Mouse (Mus musculus): ENCODE data around the gene Hoxa1. TPM values are rescaled to one million over a fixed set of nuclear protein-coding genes. Genes with fewer than 3 reads are reported as not detected.

Hoxa1 gene
- total and polyA plus RNA-seq, 3 experiments, result 1.9 to 3.7 (median 3.2) TPM

GRCm38 (mm10) chr6:52106716-52107115 lies 51.4 kb downstream of the Hoxa1 start:
- Histone ChIP-seq H3K36me3 (replicated peaks in 1 of 2; ENCODE audit: control insufficient read depth in 1 of 2, insufficient read depth in 1 of 2, low read length in 1 of 2) (no peaks in the 10 kb centered on the region), H3K9me3 (replicated peaks; ENCODE audit: low read length) (peaks cover 2% of the 10 kb centered on the region), H3K27ac (ENCODE audit: insufficient read depth, low read depth) (no peak overlapping the region), H3K27me3 (replicated peaks) (no peaks in the 10 kb centered on the region), H3K9ac (ENCODE audit: insufficient read depth, low read depth) (no peak overlapping the region), H3K79me2 (replicated peaks; ENCODE audit: control insufficient read depth, extremely low read depth, insufficient read depth, poor library complexity, severe bottlenecking) (no peaks in the 10 kb centered on the region), H3K4me2 (ENCODE audit: insufficient read depth, low read depth, poor library complexity, severe bottlenecking) (no peak overlapping the region), H3K4me3 (replicated peaks in 1 of 3; ENCODE audit: low read depth in 2 of 3, low read length in 2 of 3, poor library complexity in 1 of 3) (no peak overlapping the region), H3K4me1 (ENCODE audit: control insufficient read depth in 1 of 2, insufficient read depth in 2 of 2) (no peaks in the 10 kb centered on the region)
- in situ Hi-C loops (cut with MboI; ENCODE audit: low pct_ligation_motif_present, low pct_unique_long_range_greater_than_20kb, low sequenced_read_pairs), result no loop called here
- DNase-seq (ENCODE audit: extremely low read depth), result no peak
- dilution Hi-C loops (cut with MboI; ENCODE audit: extremely low pct_ligation_motif_present, extremely low pct_unique_long_range_greater_than_20kb, low sequenced_read_pairs), result no loop called here
- TF ChIP-seq ZNF384 (IDR thresholded peaks at IDR 0.05; ENCODE audit: low read depth, low read length) (no peak), HCFC1 (IDR thresholded peaks at IDR 0.05; ENCODE audit: low read depth, low read length) (no peak), SMC3 (IDR thresholded peaks at IDR 0.05; ENCODE audit: low read depth, low read length) (no peak), TBP (conservative IDR thresholded peaks at IDR 0.05; ENCODE audit: low read depth, low read length) (no peak), MXI1 (IDR thresholded peaks at IDR 0.05; ENCODE audit: low read depth, low read length) (no peak), RAD21 (IDR thresholded peaks at IDR 0.05; ENCODE audit: low read depth, low read length) (no peak), ZKSCAN1 (IDR thresholded peaks at IDR 0.05; ENCODE audit: borderline replicate concordance, low read depth, low read length) (no peak), JUND (conservative IDR thresholded peaks at IDR 0.05; ENCODE audit: low read depth, low read length) (no peak), CTCF (conservative IDR thresholded peaks at IDR 0.05 in 1 of 2, IDR thresholded peaks at IDR 0.05 in 1 of 2; ENCODE audit: low read depth in 2 of 2, low read length in 2 of 2) (no peak), NRF1 (IDR thresholded peaks at IDR 0.05; ENCODE audit: low read depth, low read length) (no peak), CHD1 (IDR thresholded peaks at IDR 0.05; ENCODE audit: low read depth, low read length) (no peak), TCF12 (IDR thresholded peaks at IDR 0.05; ENCODE audit: low read depth, low read length) (no peak), ZMIZ1 (IDR thresholded peaks at IDR 0.05; ENCODE audit: low read depth, low read length) (no peak), ZC3H11A (IDR thresholded peaks at IDR 0.05; ENCODE audit: low read depth, low read length) (no peak), BHLHE40 (IDR thresholded peaks at IDR 0.05; ENCODE audit: low read depth, low read length) (no peak), NELFE (IDR thresholded peaks at IDR 0.05; ENCODE audit: low read depth, low read length) (no peak)

- H3K4me1 ChIP-seq (ENCODE audit: control insufficient read depth in 1 of 2, insufficient read depth in 2 of 2), result no peaks in the 10 kb centered on the region
- in situ Hi-C loops (cut with MboI; ENCODE audit: low pct_ligation_motif_present, low pct_unique_long_range_greater_than_20kb, low sequenced_read_pairs), result no loop called here
- no peak overlapping the region for H3K27ac ChIP-seq (ENCODE audit: insufficient read depth, low read depth)
- no peaks in the 10 kb centered on the region for H3K79me2 ChIP-seq (replicated peaks; ENCODE audit: control insufficient read depth, extremely low read depth, insufficient read depth, poor library complexity, severe bottlenecking)
- DNase-seq (ENCODE audit: extremely low read depth), result no peak
- no peak for TF ChIP-seq POLR2A (IDR thresholded peaks at IDR 0.05; ENCODE audit: low read depth, low read length)
- TF ChIP-seq TCF12 (IDR thresholded peaks at IDR 0.05; ENCODE audit: low read depth, low read length), result no peak
- TF ChIP-seq SMC3 (IDR thresholded peaks at IDR 0.05; ENCODE audit: low read depth, low read length), result no peak
- no peak for TF ChIP-seq JUND (conservative IDR thresholded peaks at IDR 0.05; ENCODE audit: low read depth, low read length)
- TF ChIP-seq MAFK (IDR thresholded peaks at IDR 0.05; ENCODE audit: insufficient replicate concordance, low read length), result no peak
- no peak for TF ChIP-seq MEF2A (IDR thresholded peaks at IDR 0.05; ENCODE audit: borderline replicate concordance, low read depth, low read length)
- no peak for TF ChIP-seq NELFE (IDR thresholded peaks at IDR 0.05; ENCODE audit: low read depth, low read length)
- TF ChIP-seq USF2 (conservative IDR thresholded peaks at IDR 0.05; ENCODE audit: low read depth, low read length), result no peak
- TF ChIP-seq TBP (conservative IDR thresholded peaks at IDR 0.05; ENCODE audit: low read depth, low read length), result no peak
- no peak for TF ChIP-seq USF1 (IDR thresholded peaks at IDR 0.05; ENCODE audit: low read depth, low read length)
- no peak for TF ChIP-seq ZC3H11A (IDR thresholded peaks at IDR 0.05; ENCODE audit: low read depth, low read length)
- TF ChIP-seq ZNF384 (IDR thresholded peaks at IDR 0.05; ENCODE audit: low read depth, low read length), result no peak
- TF ChIP-seq MAZ (IDR thresholded peaks at IDR 0.05; ENCODE audit: low read depth, low read length), result no peak
- no peak for TF ChIP-seq ZKSCAN1 (IDR thresholded peaks at IDR 0.05; ENCODE audit: borderline replicate concordance, low read depth, low read length)
- no peak for TF ChIP-seq SIN3A (IDR thresholded peaks at IDR 0.05; ENCODE audit: low read length)
- no peak for TF ChIP-seq BHLHE40 (IDR thresholded peaks at IDR 0.05; ENCODE audit: low read depth, low read length)
- no peak for TF ChIP-seq KAT2A (IDR thresholded peaks at IDR 0.05; ENCODE audit: insufficient replicate concordance, low read length)
- no peak overlapping the region for H3K9ac ChIP-seq (ENCODE audit: insufficient read depth, low read depth)
- peaks cover 2% of the 10 kb centered on the region for H3K9me3 ChIP-seq (replicated peaks; ENCODE audit: low read length)
- H3K4me2 ChIP-seq (ENCODE audit: insufficient read depth, low read depth, poor library complexity, severe bottlenecking), result no peak overlapping the region
- no peaks in the 10 kb centered on the region for H3K27me3 ChIP-seq (replicated peaks)
- dilution Hi-C loops (cut with MboI; ENCODE audit: extremely low pct_ligation_motif_present, extremely low pct_unique_long_range_greater_than_20kb, low sequenced_read_pairs), result no loop called here
- H3K4me3 ChIP-seq (replicated peaks in 1 of 3; ENCODE audit: low read depth in 2 of 3, low read length in 2 of 3, poor library complexity in 1 of 3), result no peak overlapping the region
- no peaks in the 10 kb centered on the region for H3K36me3 ChIP-seq (replicated peaks in 1 of 2; ENCODE audit: control insufficient read depth in 1 of 2, insufficient read depth in 1 of 2, low read length in 1 of 2)
These were observed 51.9 kb downstream of the Hoxa1 start for GRCm38 (mm10) chr6:52106178-52106577.
